Comparison of ENCODE assay signal across 21 mouse cellular contexts in the genomic region with DNA sequence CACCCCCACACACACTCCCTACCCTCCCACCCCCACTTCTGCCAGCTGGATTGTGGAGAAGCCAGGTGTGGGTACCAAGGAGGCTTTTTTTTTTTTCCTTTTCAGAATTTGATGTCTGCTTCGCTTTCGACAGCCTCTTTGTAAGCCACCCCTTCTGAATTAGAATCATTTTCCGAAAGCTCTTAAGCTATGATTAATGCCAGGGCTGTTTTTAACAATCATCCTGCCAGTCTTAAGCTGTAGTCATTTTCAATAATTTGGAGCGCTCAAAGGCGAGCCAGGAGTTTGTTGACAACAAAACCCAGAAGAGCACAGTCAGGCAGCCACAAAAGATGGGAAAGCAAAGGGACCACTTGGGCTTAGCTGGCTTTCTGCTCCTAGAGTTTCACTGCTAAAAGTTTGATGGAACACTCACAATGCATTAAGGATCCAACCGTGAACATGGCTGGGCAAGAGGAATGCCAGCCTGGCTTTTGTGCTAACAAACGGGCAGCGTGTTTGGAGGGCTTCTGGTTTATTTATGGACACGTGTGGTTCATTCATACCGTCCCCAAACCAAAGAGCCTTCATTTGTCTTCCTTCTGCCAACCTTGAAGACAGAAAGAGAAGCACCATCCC.
A peak's percentile ranks its signal among the peaks of the same experiment; 100 is the strongest.
DNase-seq lines count a peak whose midpoint lies in the region; ATAC-seq and TF ChIP-seq lines count a peak whose summit lies in the region.
"Had no signal": no experiment of that assay in that cellular context is flagged by ENCODE, and none has a peak within 500 bp of the region (broad histone marks: within the 10 kb centered on the region; RNA-seq: fewer than 3 reads in every experiment).

No protein-coding gene starts in this region.

- H3K9me3 ChIP-seq in hindbrain, embryonic 14.5 days (ENCODE audit: control insufficient read depth, low read length): no peaks in the 10 kb centered on the region
- no peaks in the 10 kb centered on the region for H3K9me3 ChIP-seq in hindbrain, postnatal 0 days (ENCODE audit: low read length)
- H3K9me3 ChIP-seq in forebrain, embryonic 14.5 days (replicated peaks; ENCODE audit: control insufficient read depth, low read length): no peaks in the 10 kb centered on the region
- no peaks in the 10 kb centered on the region for H3K9me3 ChIP-seq in neural tube, embryonic 15.5 days (replicated peaks)
- H3K9me3 ChIP-seq: limb, embryonic 10.5 days; midbrain, embryonic 10.5 days had no signal

- H3K9ac ChIP-seq in hindbrain, embryonic 14.5 days: no peak overlapping the region
- no peak overlapping the region for H3K9ac ChIP-seq in hindbrain, postnatal 0 days (replicated peaks; ENCODE audit: low read length)
- H3K9ac ChIP-seq in forebrain, embryonic 14.5 days (ENCODE audit: low read length): no peak overlapping the region
- H3K9ac ChIP-seq in neural tube, embryonic 15.5 days (replicated peaks): no peak overlapping the region

- ATAC-seq in hindbrain, embryonic 14.5 days (ENCODE audit: low FRiP score): no peak
- ATAC-seq in hindbrain, postnatal 0 days: no peak
- 0 out of 2 replicates have a peak, but pooled peaks have one; percentile 45 for ATAC-seq in forebrain, embryonic 14.5 days
- ATAC-seq in neural tube, embryonic 15.5 days (ENCODE audit: low FRiP score): no peak
- no peak for ATAC-seq in monocyte, adult 5-6 weeks (replicated peaks; ENCODE audit: insufficient number of reproducible peaks, low FRiP score, low TSS enrichment, poor library complexity, severe bottlenecking)
- ATAC-seq: activated CD4-positive, CD25-positive, alpha-beta regulatory T cell, adult 4 months had no signal

- no peaks in the 10 kb centered on the region for H3K36me3 ChIP-seq in hindbrain, embryonic 14.5 days (replicated peaks; ENCODE audit: control insufficient read depth, insufficient read depth)
- no peaks in the 10 kb centered on the region for H3K36me3 ChIP-seq in hindbrain, postnatal 0 days (ENCODE audit: insufficient read depth, low read length)
- peaks cover 6% of the 10 kb centered on the region; the same call in 1 of the 2 replicates for H3K36me3 ChIP-seq in forebrain, embryonic 14.5 days (ENCODE audit: control insufficient read depth, insufficient read depth, low read length)
- H3K36me3 ChIP-seq in neural tube, embryonic 15.5 days: no peaks in the 10 kb centered on the region

- TF ChIP-seq CTCF in hindbrain, postnatal 0 days (IDR thresholded peaks at IDR 0.05; ENCODE audit: low read depth): no peak

- H3K4me1 ChIP-seq in hindbrain, embryonic 14.5 days (replicated peaks; ENCODE audit: control insufficient read depth, insufficient read depth, low read length): peaks cover 22% of the 10 kb centered on the region
- H3K4me1 ChIP-seq in hindbrain, postnatal 0 days (ENCODE audit: insufficient read depth, low read length): peaks cover 2% of the 10 kb centered on the region; the same call in 1 of the 2 replicates
- peaks cover 9% of the 10 kb centered on the region for H3K4me1 ChIP-seq in forebrain, embryonic 14.5 days (ENCODE audit: control insufficient read depth, insufficient read depth, low read length)
- H3K4me1 ChIP-seq in neural tube, embryonic 15.5 days: peaks cover 28% of the 10 kb centered on the region

- no peak overlapping the region for H3K4me2 ChIP-seq in hindbrain, embryonic 14.5 days (replicated peaks)
- no peak overlapping the region for H3K4me2 ChIP-seq in hindbrain, postnatal 0 days (ENCODE audit: low read depth, low read length)
- no peak overlapping the region for H3K4me2 ChIP-seq in forebrain, embryonic 14.5 days (ENCODE audit: low read length)
- H3K4me2 ChIP-seq in neural tube, embryonic 15.5 days: no peak overlapping the region
- H3K4me2 ChIP-seq: heart, embryonic 11.5 days; liver, embryonic 11.5 days had no signal

- H3K27ac ChIP-seq in hindbrain, embryonic 14.5 days: peak overlapping the region; percentile 74; the same call in 1 of the 2 replicates
- H3K27ac ChIP-seq in hindbrain, postnatal 0 days: no peak overlapping the region
- H3K27ac ChIP-seq in forebrain, embryonic 14.5 days (ENCODE audit: low read depth, low read length): peak overlapping the region; percentile 74; the same call in 1 of the 2 replicates
- 0 out of 2 replicates have a peak overlapping the region, but pooled peaks have one; percentile 33 for H3K27ac ChIP-seq in neural tube, embryonic 15.5 days (replicated peaks)
- H3K27ac ChIP-seq: limb, embryonic 10.5 days; midbrain, embryonic 10.5 days had no signal

- WGBS in hindbrain, embryonic 14.5 days: 50% methylated on average over 10 of the region's 10 CpGs
- WGBS in hindbrain, postnatal 0 days: 48% methylated on average over 10 of the region's 10 CpGs
- WGBS in forebrain, embryonic 14.5 days: 56% methylated on average over 10 of the region's 10 CpGs
- 41% methylated on average over 10 of the region's 10 CpGs for WGBS in neural tube, embryonic 15.5 days

- no peaks in the 10 kb centered on the region for H3K27me3 ChIP-seq in hindbrain, embryonic 14.5 days (ENCODE audit: control insufficient read depth, insufficient read depth, low read length)
- no peaks in the 10 kb centered on the region for H3K27me3 ChIP-seq in hindbrain, postnatal 0 days (ENCODE audit: insufficient read depth, low read length)
- H3K27me3 ChIP-seq in forebrain, embryonic 14.5 days (replicated peaks; ENCODE audit: control insufficient read depth, insufficient read depth, low read length): no peaks in the 10 kb centered on the region
- H3K27me3 ChIP-seq in neural tube, embryonic 15.5 days (replicated peaks): no peaks in the 10 kb centered on the region

- no peak overlapping the region for H3K4me3 ChIP-seq in hindbrain, embryonic 14.5 days (replicated peaks; ENCODE audit: low read length)
- no peak overlapping the region for H3K4me3 ChIP-seq in hindbrain, postnatal 0 days (ENCODE audit: low read length)
- no peak overlapping the region for H3K4me3 ChIP-seq in forebrain, embryonic 14.5 days (ENCODE audit: low read depth, low read length)
- no peak overlapping the region for H3K4me3 ChIP-seq in neural tube, embryonic 15.5 days (replicated peaks)
- H3K4me3 ChIP-seq: left cerebral cortex, adult 2 months; limb, embryonic 10.5 days; midbrain, embryonic 10.5 days had no signal

- no peak for DNase-seq in hindbrain, embryonic 14.5 days (ENCODE audit: low spot score)
- no peak for DNase-seq in hindbrain, postnatal 0 days (ENCODE audit: low spot score)
- peak; percentile 46 for DNase-seq in brain, adult 2 months (ENCODE audit: low read depth, low spot score)
- peak; percentile 59 for DNase-seq in forebrain, embryonic 14.5 days (ENCODE audit: low spot score)
- DNase-seq in embryo, embryonic 10 days (ENCODE audit: low spot score): no peak
- DNase-seq: adrenal gland, postnatal 14 days; B cell, adult 2 months; cerebellum, adult 8-10 months; gastrocnemius, postnatal 36 days; heart, postnatal 14 days; lung, adult 2 months; lung, postnatal 4 days; thymus, postnatal 25 days had no signal

Comparison
In these comparisons a context has a peak if more than half of its experiments do, and no peak if none do; other contexts are left out.
1. DNase-seq: peak in brain, adult 2 months (single experiment) and forebrain, embryonic 14.5 days (single experiment); none in hindbrain, embryonic 14.5 days (single experiment), hindbrain, postnatal 0 days (single experiment) and embryo, embryonic 10 days (single experiment).